Mouse (Mus musculus) heart, embryonic 16.5 days (tissue): ENCODE results near the gene Cldn3. TPM values are rescaled to one million over a fixed set of nuclear protein-coding genes. Genes with fewer than 3 reads are reported as not detected.
"Not testable (repeated sequence)": the region's sequence is repeated elsewhere in the genome, so short reads cannot be mapped to it uniquely, and the experiment has no call there.

Experiments used
- ATAC-seq: fragments of 200-750 bp; cut with Nextera tagmentation; replicated peaks from 2 replicates; pipeline ENCODE4 v1.8.0; 2017; ENCODE audit warnings: moderate number of reproducible peaks; ENCODE audit not compliant: insufficient read depth, low FRiP score; ENCODE audit errors: extremely low read depth
- H3K27ac ChIP-seq: fragments of 300-500 bp; sonication (generic); 2 replicates; pipeline ENCODE4 v1.5.1; 2014; ENCODE audit warnings: mild to moderate bottlenecking, low read length, control low read depth, moderate library complexity
- H3K27me3 ChIP-seq: fragments of 300-500 bp; sonication (generic); 2 replicates; pipeline ENCODE4 v1.6.1; 2014; ENCODE audit warnings: low read length, mixed read lengths; ENCODE audit not compliant: control insufficient read depth, insufficient read depth
- H3K36me3 ChIP-seq: fragments of 300-500 bp; sonication (generic); 2 replicates; pipeline ENCODE4 v1.6.1; 2014; ENCODE audit not compliant: control insufficient read depth, insufficient read depth
- H3K4me1 ChIP-seq: fragments of 300-500 bp; sonication (generic); 2 replicates; pipeline ENCODE4 v1.6.1; 2014; ENCODE audit warnings: low read length, mixed read lengths; ENCODE audit not compliant: control insufficient read depth, insufficient read depth
- H3K4me2 ChIP-seq: fragments of 300-500 bp; sonication (generic); 2 replicates; pipeline ENCODE4 v1.6.1; 2014; ENCODE audit warnings: low read depth, mild to moderate bottlenecking, control low read depth, low read length
- H3K4me3 ChIP-seq: fragments of 300-500 bp; sonication (generic); 2 replicates; pipeline ENCODE4 v1.5.1; 2014; ENCODE audit warnings: mild to moderate bottlenecking, control low read depth, low read length
- H3K9ac ChIP-seq: fragments of 300-500 bp; sonication (generic); 2 replicates; pipeline ENCODE4 v1.6.1; 2014; ENCODE audit warnings: low read length, control low read depth
- H3K9me3 ChIP-seq: fragments of 300-500 bp; sonication (generic); replicated peaks from 2 replicates; pipeline ENCODE4 v1.6.1; 2016; ENCODE audit warnings: low read length; ENCODE audit not compliant: control insufficient read depth
- WGBS: fragments of 180-500 bp; shearing (Covaris S2); extraction: QIAGEN DNeasy Blood & Tissue Kit; methylation state at CpG from one replicate; pipeline ENCODE4 v1.1.7; 2014; 5-methylcytosine and 5-hydroxymethylcytosine counted together
- polyA plus RNA-seq: library from polyadenylated mRNA; unstranded; fragments of >200 nt; fragmentation: Nextera tagmentation; extraction: Ambion mirVana; gene quantifications from 2 replicates; pipeline ENCODE4 v1.2.1, GENCODE M21; 2015

Cldn3 gene
- polyA plus RNA-seq: 8.0 and 32.8 TPM in 2 replicates

GRCm38 (mm10) chr5:134985633-134986297 lies at the start of gene Cldn3:
TSS of gene Cldn3 (plus strand) at chr5:134986214.
- Histone ChIP-seq H3K4me2 (peak within 1 kb of the TSS; percentile 56), H3K27ac (no peak within 1 kb of the TSS), H3K36me3 (no peaks in the 10 kb centered on the region), H3K27me3 (peaks cover 53% of the 10 kb centered on the region), H3K4me3 (peak within 1 kb of the TSS; percentile 37), H3K9ac (peak within 1 kb of the TSS; percentile 42), H3K4me1 (peaks cover 13% of the 10 kb centered on the region), H3K9me3 (no peaks in the 10 kb centered on the region)
- ATAC-seq: peak; percentile 33; the same call in 1 of the 2 replicates
- 2% methylated on average over 25 of the region's 25 CpGs for WGBS

GRCm38 (mm10) chr5:134936626-134937185 lies 49.3 kb upstream of the Cldn3 start:
- 75% methylated on average over 6 of the region's 6 CpGs for WGBS
- Histone ChIP-seq H3K9me3 (no peaks in the 10 kb centered on the region), H3K4me2 (no peak overlapping the region), H3K27me3 (no peaks in the 10 kb centered on the region), H3K4me1 (peaks cover 5% of the 10 kb centered on the region; the same call in 1 of the 2 replicates), H3K27ac (no peak overlapping the region), H3K36me3 (no peaks in the 10 kb centered on the region), H3K4me3 (no peak overlapping the region), H3K9ac (no peak overlapping the region)
- no peak for ATAC-seq

- no peak overlapping the region for H3K4me3 ChIP-seq
- no peaks in the 10 kb centered on the region for H3K9me3 ChIP-seq
- H3K9ac ChIP-seq: no peak overlapping the region
- H3K27me3 ChIP-seq: no peaks in the 10 kb centered on the region
- no peak for ATAC-seq
- 67% methylated on average over 3 of the region's 3 CpGs for WGBS
- H3K27ac ChIP-seq: no peak overlapping the region
- no peak overlapping the region for H3K4me2 ChIP-seq
- H3K4me1 ChIP-seq: peaks cover 3% of the 10 kb centered on the region
- no peaks in the 10 kb centered on the region for H3K36me3 ChIP-seq
These were observed 46.9 kb upstream of the Cldn3 start for GRCm38 (mm10) chr5:134939069-134939468.

- WGBS: 80% methylated on average over 3 of the region's 7 CpGs
- not testable (repeated sequence) for H3K4me1 ChIP-seq, H3K9ac ChIP-seq, H3K27ac ChIP-seq, H3K4me2 ChIP-seq, H3K4me3 ChIP-seq, H3K36me3 ChIP-seq, H3K27me3 ChIP-seq, ATAC-seq, H3K9me3 ChIP-seq
These were observed 46.5 kb upstream of the Cldn3 start for GRCm38 (mm10) chr5:134939554-134939953.

GRCm38 (mm10) chr5:134941472-134942209 lies 44.4 kb upstream of the Cldn3 start:
- no peak for ATAC-seq
- Histone ChIP-seq H3K4me2 (no peak overlapping the region), H3K36me3 (no peaks in the 10 kb centered on the region), H3K9ac (no peak overlapping the region), H3K4me1 (peaks cover 7% of the 10 kb centered on the region), H3K27ac (peak overlapping the region; percentile 31; the same call in 1 of the 2 replicates), H3K4me3 (no peak overlapping the region), H3K9me3 (no peaks in the 10 kb centered on the region), H3K27me3 (peaks cover 9% of the 10 kb centered on the region)
- 75% methylated on average over 14 of the region's 14 CpGs for WGBS

GRCm38 (mm10) chr5:134942740-134943139 lies 43.3 kb upstream of the Cldn3 start:
- no peaks in the 10 kb centered on the region for H3K36me3 ChIP-seq
- H3K4me2 ChIP-seq: no peak overlapping the region
- no peak overlapping the region for H3K27ac ChIP-seq
- no peaks in the 10 kb centered on the region for H3K9me3 ChIP-seq
- H3K4me1 ChIP-seq: peaks cover 17% of the 10 kb centered on the region
- peaks cover 11% of the 10 kb centered on the region for H3K27me3 ChIP-seq
- 45% methylated on average over 2 of the region's 2 CpGs for WGBS
- no peak overlapping the region for H3K4me3 ChIP-seq
- no peak overlapping the region for H3K9ac ChIP-seq
- ATAC-seq: no peak

GRCm38 (mm10) chr5:134944179-134944578 lies 41.8 kb upstream of the Cldn3 start:
- WGBS: 58% methylated on average over 5 of the region's 5 CpGs
- H3K27me3 ChIP-seq: peaks cover 11% of the 10 kb centered on the region
- H3K4me1 ChIP-seq: peaks cover 17% of the 10 kb centered on the region
- ATAC-seq: no peak
- H3K4me2 ChIP-seq: no peak overlapping the region
- no peak overlapping the region for H3K9ac ChIP-seq
- H3K9me3 ChIP-seq: no peaks in the 10 kb centered on the region
- no peak overlapping the region for H3K4me3 ChIP-seq
- H3K36me3 ChIP-seq: no peaks in the 10 kb centered on the region
- H3K27ac ChIP-seq: no peak overlapping the region

GRCm38 (mm10) chr5:134945266-134945959 lies 40.6 kb upstream of the Cldn3 start:
- WGBS: 57% methylated on average over 18 of the region's 19 CpGs
- Histone ChIP-seq H3K27me3 (peaks cover 11% of the 10 kb centered on the region), H3K36me3 (no peaks in the 10 kb centered on the region), H3K4me1 (peaks cover 17% of the 10 kb centered on the region), H3K4me2 (peak overlapping the region; percentile 45), H3K9ac (peak overlapping the region; percentile 7; the same call in 1 of the 2 replicates), H3K4me3 (peak overlapping the region; percentile 38), H3K9me3 (no peaks in the 10 kb centered on the region), H3K27ac (no peak overlapping the region)
- no peak for ATAC-seq
